9 mouse cellular contexts compared by ENCODE assay signal in genomic region chr5:124444208-124444607, GRCm38 (mm10). TPM values are rescaled to one million over a fixed set of nuclear protein-coding genes. Genes with fewer than 3 reads are reported as not detected.
DNase-seq lines count a peak whose midpoint lies in the region; ATAC-seq and TF ChIP-seq lines count a peak whose summit lies in the region.
"Had no signal": no experiment of that assay in that cellular context is flagged by ENCODE, and none has a peak within 500 bp of the region (broad histone marks: within the 10 kb centered on the region; RNA-seq: fewer than 3 reads in every experiment).

No protein-coding gene starts in this region.

- H3K4me2 ChIP-seq in heart, embryonic 14.5 days (ENCODE audit: low read length), result peak overlapping the region; percentile 89
- H3K4me2 ChIP-seq in midbrain, embryonic 12.5 days (replicated peaks), result peak overlapping the region; percentile 87; the same call in 1 of the 2 replicates
- no peak overlapping the region for H3K4me2 ChIP-seq in midbrain, embryonic 14.5 days (ENCODE audit: low read length)
- peak overlapping the region; percentile 89 for H3K4me2 ChIP-seq in intestine, postnatal 0 days (replicated peaks; ENCODE audit: low read depth)
- peak overlapping the region; percentile 88 for H3K4me2 ChIP-seq in stomach, postnatal 0 days (replicated peaks; ENCODE audit: low read depth)

- H3K4me3 ChIP-seq in heart, embryonic 14.5 days (ENCODE audit: control insufficient read depth in 1 of 2, insufficient read depth in 1 of 2, low read depth in 1 of 2, low read length in 2 of 2), result no peak overlapping the region
- H3K4me3 ChIP-seq in midbrain, embryonic 12.5 days, result no peak overlapping the region
- H3K4me3 ChIP-seq in midbrain, embryonic 14.5 days (replicated peaks; ENCODE audit: low read depth, low read length), result no peak overlapping the region
- no peak overlapping the region for H3K4me3 ChIP-seq in intestine, postnatal 0 days (ENCODE audit: low read depth, low read length)
- no peak overlapping the region for H3K4me3 ChIP-seq in stomach, postnatal 0 days (ENCODE audit: low read depth, low read length)

- TF ChIP-seq EP300 in stomach, postnatal 0 days (optimal IDR thresholded peaks at IDR 0.05), result no peak

- H3K27me3 ChIP-seq in heart, embryonic 14.5 days (ENCODE audit: control insufficient read depth, insufficient read depth, low read length), result no peaks in the 10 kb centered on the region
- no peaks in the 10 kb centered on the region for H3K27me3 ChIP-seq in midbrain, embryonic 12.5 days
- no peaks in the 10 kb centered on the region for H3K27me3 ChIP-seq in midbrain, embryonic 14.5 days (ENCODE audit: control insufficient read depth, insufficient read depth, low read length)
- H3K27me3 ChIP-seq in intestine, postnatal 0 days (replicated peaks; ENCODE audit: control insufficient read depth, insufficient read depth, low read length), result no peaks in the 10 kb centered on the region
- no peaks in the 10 kb centered on the region for H3K27me3 ChIP-seq in stomach, postnatal 0 days (ENCODE audit: control insufficient read depth, insufficient read depth, low read length)
- H3K27me3 ChIP-seq: neural tube, embryonic 12.5 days had no signal

- no peak for DNase-seq in heart, adult 9 months (ENCODE audit: low spot score in 2 of 2)
- no peak for DNase-seq in midbrain, embryonic 14.5 days
- no peak for DNase-seq in stomach, postnatal 0 days (ENCODE audit: low spot score)
- DNase-seq in right cerebral cortex, postnatal 14 days, result no peak

- H3K9ac ChIP-seq in heart, embryonic 14.5 days (ENCODE audit: low read length), result no peak overlapping the region
- no peak overlapping the region for H3K9ac ChIP-seq in midbrain, embryonic 12.5 days (replicated peaks)
- no peak overlapping the region for H3K9ac ChIP-seq in midbrain, embryonic 14.5 days (replicated peaks; ENCODE audit: low read length)
- no peak overlapping the region for H3K9ac ChIP-seq in intestine, postnatal 0 days (ENCODE audit: low read depth, low read length)
- no peak overlapping the region for H3K9ac ChIP-seq in stomach, postnatal 0 days (ENCODE audit: low read length)

- no peak for ATAC-seq in heart, embryonic 14.5 days (ENCODE audit: insufficient number of reproducible peaks, insufficient read depth, low FRiP score, low read depth)
- no peak for ATAC-seq in midbrain, embryonic 12.5 days (ENCODE audit: low FRiP score, low read depth)
- no peak for ATAC-seq in midbrain, embryonic 14.5 days (ENCODE audit: low FRiP score, low TSS enrichment)
- no peak for ATAC-seq in intestine, postnatal 0 days
- no peak for ATAC-seq in stomach, postnatal 0 days (ENCODE audit: low FRiP score, low TSS enrichment)
- ATAC-seq in monocyte, adult 5-6 weeks (replicated peaks; ENCODE audit: insufficient number of reproducible peaks, low FRiP score, low TSS enrichment, poor library complexity, severe bottlenecking), result no peak

- no peaks in the 10 kb centered on the region for H3K9me3 ChIP-seq in heart, embryonic 14.5 days (ENCODE audit: control insufficient read depth, low read length)
- H3K9me3 ChIP-seq in midbrain, embryonic 12.5 days, result no peaks in the 10 kb centered on the region
- H3K9me3 ChIP-seq in midbrain, embryonic 14.5 days (ENCODE audit: control insufficient read depth, low read length), result no peaks in the 10 kb centered on the region
- H3K9me3 ChIP-seq in intestine, postnatal 0 days (ENCODE audit: control insufficient read depth), result no peaks in the 10 kb centered on the region
- no peaks in the 10 kb centered on the region for H3K9me3 ChIP-seq in stomach, postnatal 0 days (ENCODE audit: control insufficient read depth, low read length)
- H3K9me3 ChIP-seq: neural tube, embryonic 12.5 days had no signal

- 72% methylated on average over 3 of the region's 3 CpGs for WGBS in heart, embryonic 14.5 days
- 70% methylated on average over 3 of the region's 3 CpGs for WGBS in midbrain, embryonic 12.5 days
- WGBS in midbrain, embryonic 14.5 days, result 71% methylated on average over 3 of the region's 3 CpGs
- WGBS in intestine, postnatal 0 days, result 74% methylated on average over 3 of the region's 3 CpGs
- WGBS in stomach, postnatal 0 days, result 78% methylated on average over 3 of the region's 3 CpGs

- peaks cover 11 to 32% of the 10 kb centered on the region in 2 experiments for H3K4me1 ChIP-seq in heart, embryonic 14.5 days (ENCODE audit: control insufficient read depth in 2 of 2, insufficient read depth in 2 of 2, low read length in 2 of 2)
- H3K4me1 ChIP-seq in midbrain, embryonic 12.5 days, result peaks cover 35% of the 10 kb centered on the region
- H3K4me1 ChIP-seq in midbrain, embryonic 14.5 days (ENCODE audit: control insufficient read depth, insufficient read depth, low read length), result peaks cover 18% of the 10 kb centered on the region
- H3K4me1 ChIP-seq in intestine, postnatal 0 days (replicated peaks; ENCODE audit: control insufficient read depth, insufficient read depth, low read length), result no peaks in the 10 kb centered on the region
- no peaks in the 10 kb centered on the region for H3K4me1 ChIP-seq in stomach, postnatal 0 days (replicated peaks; ENCODE audit: control insufficient read depth, insufficient read depth)

- TF ChIP-seq CTCF in intestine, postnatal 0 days (IDR thresholded peaks at IDR 0.05; ENCODE audit: low read depth), result no peak
- no peak for TF ChIP-seq CTCF in stomach, postnatal 0 days (IDR thresholded peaks at IDR 0.05; ENCODE audit: low read depth)

- no peak overlapping the region for H3K27ac ChIP-seq in heart, embryonic 14.5 days (replicated peaks in 1 of 2; ENCODE audit: control insufficient read depth in 1 of 2, insufficient read depth in 1 of 2, low read depth in 2 of 2, low read length in 2 of 2)
- H3K27ac ChIP-seq in midbrain, embryonic 12.5 days (replicated peaks), result no peak overlapping the region
- H3K27ac ChIP-seq in midbrain, embryonic 14.5 days (replicated peaks; ENCODE audit: low read depth, low read length), result no peak overlapping the region
- peak overlapping the region; percentile 95; the same call in 1 of the 2 replicates for H3K27ac ChIP-seq in intestine, postnatal 0 days (ENCODE audit: low read depth, low read length)
- peak overlapping the region; percentile 96 for H3K27ac ChIP-seq in stomach, postnatal 0 days (replicated peaks)
- H3K27ac ChIP-seq: neural tube, embryonic 12.5 days had no signal

- H3K36me3 ChIP-seq in heart, embryonic 14.5 days (ENCODE audit: control insufficient read depth, insufficient read depth, low read length), result peaks cover 24% of the 10 kb centered on the region
- H3K36me3 ChIP-seq in midbrain, embryonic 12.5 days, result peaks cover 22% of the 10 kb centered on the region
- peaks cover 22% of the 10 kb centered on the region for H3K36me3 ChIP-seq in midbrain, embryonic 14.5 days (ENCODE audit: control insufficient read depth, insufficient read depth, low read length)
- H3K36me3 ChIP-seq in intestine, postnatal 0 days (ENCODE audit: control insufficient read depth, insufficient read depth), result peaks cover 18% of the 10 kb centered on the region
- H3K36me3 ChIP-seq in stomach, postnatal 0 days (ENCODE audit: control insufficient read depth, insufficient read depth, low read length), result no peaks in the 10 kb centered on the region

RNA-seq across cellular contexts. Expression of gene Kmt5a, which starts 4.5 kb away (rescaled TPM):
- polyA plus RNA-seq in heart, embryonic 14.5 days (2014; fragmentation: Nextera tagmentation; extraction: Ambion mirVana), result 86.6 and 87.8 TPM in 2 replicates
- polyA plus RNA-seq in midbrain, embryonic 12.5 days (2016; fragmentation: Nextera tagmentation; extraction: Ambion mirVana), result 48.5 and 52.8 TPM in 2 replicates
- 20.9 and 23.2 TPM in 2 replicates for polyA plus RNA-seq in midbrain, embryonic 14.5 days (2014; fragmentation: Nextera tagmentation; extraction: Ambion mirVana)
- 77.5 and 80.5 TPM in 2 replicates for polyA plus RNA-seq in intestine, postnatal 0 days (2015; fragmentation: Nextera tagmentation; extraction: Ambion mirVana)
- polyA plus RNA-seq in stomach, postnatal 0 days (2015; fragmentation: Nextera tagmentation; extraction: Ambion mirVana), result 64.1 and 90.2 TPM in 2 replicates
- total RNA-seq in monocyte, adult 5-6 weeks (2017), result 78.3 to 109 TPM (median 102 TPM) in 3 replicates

RNA-seq across cellular contexts. Expression of gene Sbno1, which starts 18.4 kb away (rescaled TPM):
- 67.3 and 68.1 TPM in 2 replicates for polyA plus RNA-seq in heart, embryonic 14.5 days (2014; fragmentation: Nextera tagmentation; extraction: Ambion mirVana)
- 110 and 111 TPM in 2 replicates for polyA plus RNA-seq in midbrain, embryonic 12.5 days (2016; fragmentation: Nextera tagmentation; extraction: Ambion mirVana)
- polyA plus RNA-seq in midbrain, embryonic 14.5 days (2014; fragmentation: Nextera tagmentation; extraction: Ambion mirVana), result 70.2 and 114 TPM in 2 replicates
- 49.3 and 56.6 TPM in 2 replicates for polyA plus RNA-seq in intestine, postnatal 0 days (2015; fragmentation: Nextera tagmentation; extraction: Ambion mirVana)
- polyA plus RNA-seq in stomach, postnatal 0 days (2015; fragmentation: Nextera tagmentation; extraction: Ambion mirVana), result 44.8 and 45.2 TPM in 2 replicates
- 178 to 275 TPM (median 193 TPM) in 3 replicates for total RNA-seq in monocyte, adult 5-6 weeks (2017)

RNA-seq across cellular contexts. Expression of gene Rilpl2, which starts 34.0 kb away (rescaled TPM):
- polyA plus RNA-seq in heart, embryonic 14.5 days (2014; fragmentation: Nextera tagmentation; extraction: Ambion mirVana), result 14.0 and 17.1 TPM in 2 replicates
- polyA plus RNA-seq in midbrain, embryonic 12.5 days (2016; fragmentation: Nextera tagmentation; extraction: Ambion mirVana), result 19.0 and 20.3 TPM in 2 replicates
- polyA plus RNA-seq in midbrain, embryonic 14.5 days (2014; fragmentation: Nextera tagmentation; extraction: Ambion mirVana), result 23.1 and 24.5 TPM in 2 replicates
- polyA plus RNA-seq in intestine, postnatal 0 days (2015; fragmentation: Nextera tagmentation; extraction: Ambion mirVana), result 48.2 and 49.7 TPM in 2 replicates
- 19.3 and 20.7 TPM in 2 replicates for polyA plus RNA-seq in stomach, postnatal 0 days (2015; fragmentation: Nextera tagmentation; extraction: Ambion mirVana)
- 47.8 to 86.1 TPM (median 71.4 TPM) in 3 replicates for total RNA-seq in monocyte, adult 5-6 weeks (2017)

RNA-seq across cellular contexts. Expression of gene Snrnp35, which starts 38.7 kb away (rescaled TPM):
- polyA plus RNA-seq in heart, embryonic 14.5 days (2014; fragmentation: Nextera tagmentation; extraction: Ambion mirVana), result 9.6 and 11.5 TPM in 2 replicates
- polyA plus RNA-seq in midbrain, embryonic 12.5 days (2016; fragmentation: Nextera tagmentation; extraction: Ambion mirVana), result 26.2 and 28.9 TPM in 2 replicates
- 8.9 and 10.6 TPM in 2 replicates for polyA plus RNA-seq in midbrain, embryonic 14.5 days (2014; fragmentation: Nextera tagmentation; extraction: Ambion mirVana)
- 15.5 and 17.9 TPM in 2 replicates for polyA plus RNA-seq in intestine, postnatal 0 days (2015; fragmentation: Nextera tagmentation; extraction: Ambion mirVana)
- 9.1 and 10.8 TPM in 2 replicates for polyA plus RNA-seq in stomach, postnatal 0 days (2015; fragmentation: Nextera tagmentation; extraction: Ambion mirVana)
- total RNA-seq in monocyte, adult 5-6 weeks (2017), result 7.4 to 12.5 TPM (median 9.8 TPM) in 3 replicates

Comparison
In these comparisons a context has a peak if more than half of its experiments do, and no peak if none do; other contexts are left out.
1. H3K27ac ChIP-seq: peak in intestine, postnatal 0 days (single experiment) and stomach, postnatal 0 days (single experiment); none in heart, embryonic 14.5 days (0 of 2), midbrain, embryonic 12.5 days (single experiment) and midbrain, embryonic 14.5 days (single experiment).